Mouse (Mus musculus) embryonic facial prominence, embryonic 14.5 days (tissue): ENCODE measurements around the gene Armh1. TPM values are rescaled to one million over a fixed set of nuclear protein-coding genes. Genes with fewer than 3 reads are reported as not detected.

Source experiments
- ATAC-seq: fragments of 200-750 bp; cut with Nextera tagmentation; 2 replicates; pipeline ENCODE4 v1.8.0; 2017; ENCODE audit warnings: low read depth, moderate number of reproducible peaks, moderate TSS enrichment
- DNase-seq: peaks from one replicate; pipeline ENCODE4 v3.0.0-alpha.2; 2015; ENCODE audit warnings: low spot score
- H3K27ac ChIP-seq: fragments of 300-500 bp; sonication (generic); replicated peaks from 2 replicates; pipeline ENCODE4 v1.5.1; 2014; ENCODE audit warnings: low read depth, mild to moderate bottlenecking, low read length, moderate library complexity
- H3K27me3 ChIP-seq: fragments of 300-500 bp; sonication (generic); replicated peaks from 2 replicates; pipeline ENCODE4 v1.6.1; 2014; ENCODE audit warnings: low read length; ENCODE audit not compliant: control insufficient read depth, insufficient read depth
- H3K36me3 ChIP-seq: fragments of 300-500 bp; sonication (generic); 2 replicates; pipeline ENCODE4 v1.6.1; 2014; ENCODE audit warnings: low read length, mixed read lengths; ENCODE audit not compliant: control insufficient read depth, insufficient read depth
- H3K4me1 ChIP-seq: fragments of 300-500 bp; sonication (generic); 2 replicates; pipeline ENCODE4 v1.6.1; 2014; ENCODE audit warnings: antibody characterized with exemption, low read length; ENCODE audit not compliant: control insufficient read depth, insufficient read depth
- H3K4me2 ChIP-seq: fragments of 300-500 bp; sonication (generic); 2 replicates; pipeline ENCODE4 v1.6.1; 2014; ENCODE audit warnings: low read depth, mild to moderate bottlenecking, low read length, moderate library complexity, mixed read lengths
- H3K4me3 ChIP-seq: fragments of 300-500 bp; sonication (generic); 2 replicates; pipeline ENCODE4 v1.5.1; 2014; ENCODE audit warnings: low read depth, mild to moderate bottlenecking, low read length
- H3K9ac ChIP-seq: fragments of 300-500 bp; sonication (generic); 2 replicates; pipeline ENCODE4 v1.6.1; 2014; ENCODE audit warnings: low read depth, mild to moderate bottlenecking, low read length, moderate library complexity, mixed read lengths
- H3K9me3 ChIP-seq: fragments of 300-500 bp; sonication (generic); 2 replicates; pipeline ENCODE4 v1.6.1; 2016; ENCODE audit warnings: low read length; ENCODE audit not compliant: control insufficient read depth
- WGBS: fragments of 180-500 bp; shearing (Covaris S2); extraction: QIAGEN DNeasy Blood & Tissue Kit; methylation state at CpG from one replicate; pipeline ENCODE4 v1.1.7; 2014; 5-methylcytosine and 5-hydroxymethylcytosine counted together
- polyA plus RNA-seq: library from polyadenylated mRNA; unstranded; fragments of >200 nt; fragmentation: Nextera tagmentation; extraction: Ambion mirVana; gene quantifications from 2 replicates; pipeline ENCODE4 v1.2.1, GENCODE M21; 2014

Gene Armh1
- polyA plus RNA-seq, 1 experiment from 2014 or later = 1.8 TPM

DNA sequence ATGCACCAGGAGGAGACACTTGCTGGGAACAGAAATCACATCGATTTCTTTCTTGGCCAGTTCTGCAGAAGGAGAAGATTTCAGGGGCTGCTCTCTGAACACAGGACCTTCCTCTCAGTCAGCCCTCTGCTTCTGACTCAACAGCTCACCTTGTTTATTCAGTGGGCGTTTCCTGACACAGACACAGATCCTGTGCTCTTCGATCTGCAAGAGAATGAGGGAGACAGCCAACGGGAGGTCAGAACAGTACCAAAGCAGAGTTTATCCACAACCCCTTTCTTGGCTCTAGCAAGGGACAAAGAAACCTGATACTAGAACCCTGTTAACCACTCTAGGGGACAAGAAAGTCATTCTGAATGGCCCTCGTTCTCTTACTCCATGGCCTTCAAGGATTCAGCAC is 82.0 kb downstream of the Armh1 start:
- no peak for ATAC-seq
- Histone ChIP-seq H3K27me3 (no peaks in the 10 kb centered on the region), H3K4me3 (no peak overlapping the region), H3K36me3 (peaks cover 87% of the 10 kb centered on the region), H3K9me3 (no peaks in the 10 kb centered on the region), H3K9ac (no peak overlapping the region), H3K4me2 (no peak overlapping the region), H3K4me1 (no peaks in the 10 kb centered on the region), H3K27ac (no peak overlapping the region)
- whole genome bisulfite sequencing = 88% methylated on average over 5 of the region's 5 CpGs
- DNase-seq = no peak

Other genes starting within 250 kb of the Armh1 start
- 38.6 and 48.4 TPM in 2 replicates for gene Eif2b3, start 232.7 kb downstream of the Armh1 start, polyA plus RNA-seq
- gene Ptch2, start 156.1 kb downstream of the Armh1 start, polyA plus RNA-seq = 9.0 and 11.0 TPM in 2 replicates
- gene Btbd19, start 126.4 kb downstream of the Armh1 start, polyA plus RNA-seq = 6.6 and 7.0 TPM in 2 replicates
- 0.30 and 0.84 TPM in 2 replicates for gene Tctex1d4, start 125.3 kb downstream of the Armh1 start, polyA plus RNA-seq
- 5.1 and 5.6 TPM in 2 replicates for gene Plk3, start 118.2 kb downstream of the Armh1 start, polyA plus RNA-seq
- gene Rps8, start 95.9 kb downstream of the Armh1 start, polyA plus RNA-seq = 1,243 and 1,364 TPM in 2 replicates
- 42.9 and 50.7 TPM in 2 replicates for gene Kif2c, start 69.5 kb downstream of the Armh1 start, polyA plus RNA-seq
- 15.5 and 21.9 TPM in 2 replicates for gene Tmem53, start 174 bp downstream of the Armh1 start, polyA plus RNA-seq
- 56.3 and 62.4 TPM in 2 replicates for gene Rnf220, start 244.9 kb upstream of the Armh1 start, polyA plus RNA-seq